Mouse (Mus musculus) urinary bladder, postnatal 36 days (tissue): ENCODE data around the gene Ppp1r14c.
"Not testable (repeated sequence)": the region's sequence is repeated elsewhere in the genome, so short reads cannot be mapped to it uniquely, and the experiment has no call there.

Experiments
- DNase-seq, 2 experiments: peaks; one replicate each; pipeline ENCODE4 v3.0.0; 2022; ENCODE audit warnings: low spot score in 2 of 2, mixed read lengths in 1 of 2

Gene Ppp1r14c

DNA sequence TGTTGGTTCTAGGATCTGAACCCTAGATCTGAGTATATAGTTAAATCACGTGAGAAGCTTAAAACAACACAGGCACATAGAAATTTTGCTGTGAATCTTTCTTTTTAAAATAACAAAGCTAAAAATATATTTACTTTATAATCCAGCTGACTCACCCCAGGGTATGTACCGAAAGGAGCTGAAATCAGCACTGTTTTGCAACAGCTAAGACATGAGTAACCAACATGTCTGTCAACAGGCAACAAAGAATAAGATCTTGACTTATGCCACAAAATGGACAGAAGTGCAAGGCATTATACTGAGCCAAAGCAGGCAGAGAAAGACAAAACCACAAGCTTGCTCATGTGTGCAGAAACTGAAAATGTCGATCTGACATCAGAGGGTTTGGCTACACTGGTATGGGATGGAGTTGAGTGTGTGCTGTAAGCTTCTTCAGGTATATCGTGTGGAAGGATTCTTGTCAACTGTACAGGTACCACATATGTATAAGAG lies 100.3 kb downstream of the Ppp1r14c start:
- DNase-seq: no peak

DNA sequence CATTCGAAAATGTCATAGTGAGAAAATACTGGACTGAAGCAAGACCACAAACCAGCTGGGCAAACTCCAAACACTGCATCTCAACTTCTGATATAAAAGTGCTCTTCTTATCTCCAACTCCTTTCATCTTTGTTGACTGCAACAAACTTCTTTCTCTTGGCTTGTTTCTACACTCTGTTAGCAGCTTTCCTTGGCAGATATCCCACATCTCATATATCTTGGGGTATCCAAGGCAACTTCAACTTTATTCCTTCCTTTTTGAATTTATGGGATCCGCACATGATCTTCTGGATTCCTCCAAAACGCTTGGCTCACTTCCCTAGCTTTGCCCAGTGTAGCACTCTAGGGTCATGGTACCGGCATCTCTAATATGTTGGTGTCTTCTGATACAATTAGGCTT lies 102.7 kb downstream of the Ppp1r14c start:
- DNase-seq: no peak

DNA sequence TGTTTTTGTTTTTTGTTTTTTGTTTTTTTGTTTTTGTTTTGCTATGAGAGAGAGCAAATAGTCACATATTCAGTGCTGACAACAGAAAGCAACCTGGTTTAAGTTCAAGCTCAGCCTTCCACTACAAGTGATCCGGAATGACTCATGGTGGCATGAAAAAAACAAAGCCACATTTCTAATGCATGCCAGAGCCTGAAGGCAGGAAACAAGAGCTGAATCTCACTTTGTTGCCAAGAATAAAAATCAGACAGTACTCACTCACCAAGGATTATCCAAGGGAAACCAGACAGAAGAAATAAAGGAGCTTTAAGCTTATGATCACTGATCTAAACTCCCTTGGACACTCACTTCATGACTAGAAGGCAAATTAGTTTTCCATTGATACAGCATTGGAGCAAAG lies 110.8 kb downstream of the Ppp1r14c start:
- DNase-seq: no peak

DNA sequence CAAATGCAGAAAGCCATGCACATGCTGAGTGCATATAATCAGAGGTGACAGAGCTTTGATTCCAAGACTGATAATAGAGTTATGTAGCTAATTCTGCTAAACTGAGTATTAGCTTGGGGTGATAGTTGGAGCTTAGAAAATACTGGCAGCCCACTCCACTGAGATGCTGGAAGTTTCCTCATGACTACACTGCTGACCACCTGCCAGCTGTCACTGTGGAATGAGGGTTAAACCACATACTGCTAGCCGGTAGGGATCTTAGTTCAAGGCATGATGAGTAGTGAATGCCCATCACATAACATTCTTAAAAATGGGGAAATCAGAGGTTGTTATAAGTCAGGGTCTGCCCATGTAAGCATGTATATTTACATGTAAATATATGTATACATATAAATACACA lies 113.9 kb downstream of the Ppp1r14c start:
- no peak for DNase-seq

DNA sequence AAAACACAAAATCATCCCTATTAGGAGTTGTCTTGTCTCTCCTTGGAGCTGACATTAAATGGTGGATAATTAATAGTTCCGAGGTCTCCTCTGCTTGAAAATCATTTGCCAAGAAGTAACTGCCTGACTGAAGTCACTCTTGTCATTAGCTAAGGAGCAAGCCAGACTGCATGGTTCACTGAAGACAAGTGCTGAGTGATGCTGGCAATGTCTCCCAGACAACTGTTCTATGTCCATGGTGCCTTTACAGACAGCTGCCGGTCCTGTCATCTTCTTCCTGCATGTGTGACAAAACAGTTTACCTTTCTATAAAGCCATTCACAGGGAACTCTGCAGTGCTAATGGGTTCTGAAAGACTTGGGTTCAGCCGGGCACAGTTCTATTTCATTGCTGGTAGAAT lies 124.2 kb downstream of the Ppp1r14c start:
- no peak for DNase-seq

DNA sequence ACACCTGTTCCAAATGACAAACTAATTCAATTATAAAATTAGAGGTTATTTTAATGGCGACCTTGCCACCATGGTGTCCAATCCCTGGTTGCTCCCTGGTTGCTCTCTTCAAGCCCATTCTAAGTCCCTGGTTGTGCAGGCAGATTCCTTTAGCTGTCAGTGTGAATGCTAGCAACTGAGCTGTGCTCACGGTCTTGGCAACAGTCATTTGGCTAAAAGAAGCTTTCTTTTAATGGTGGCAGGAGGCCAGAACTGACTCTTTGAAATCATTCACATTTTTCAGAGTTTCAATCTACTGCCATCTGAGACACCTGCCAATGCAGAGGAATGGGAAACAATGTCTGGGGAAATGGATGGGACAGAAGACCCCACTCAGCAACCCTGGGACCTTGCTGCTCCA lies 130.9 kb downstream of the Ppp1r14c start:
- DNase-seq: no peak

DNA sequence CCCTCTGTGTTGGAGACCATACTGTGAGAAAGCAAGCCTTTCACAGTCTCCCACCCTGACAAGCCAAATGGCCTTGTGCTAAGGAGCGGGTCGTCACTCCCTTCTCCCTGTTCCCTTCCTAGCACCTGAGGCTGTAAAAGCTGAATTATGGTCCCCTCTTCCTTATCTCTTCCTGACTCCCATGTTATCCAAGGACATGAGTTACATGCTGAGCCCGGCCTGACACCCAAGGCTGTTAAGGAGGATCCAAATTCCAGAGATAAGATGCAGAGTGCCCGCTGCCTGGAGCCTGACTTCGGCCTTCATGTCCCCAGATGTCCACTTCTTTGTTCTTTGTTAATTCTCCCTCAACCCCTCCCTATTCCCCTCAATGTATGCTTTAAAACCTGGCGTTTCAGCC lies 135.0 kb downstream of the Ppp1r14c start:
- DNase-seq: not testable (repeated sequence)

DNA sequence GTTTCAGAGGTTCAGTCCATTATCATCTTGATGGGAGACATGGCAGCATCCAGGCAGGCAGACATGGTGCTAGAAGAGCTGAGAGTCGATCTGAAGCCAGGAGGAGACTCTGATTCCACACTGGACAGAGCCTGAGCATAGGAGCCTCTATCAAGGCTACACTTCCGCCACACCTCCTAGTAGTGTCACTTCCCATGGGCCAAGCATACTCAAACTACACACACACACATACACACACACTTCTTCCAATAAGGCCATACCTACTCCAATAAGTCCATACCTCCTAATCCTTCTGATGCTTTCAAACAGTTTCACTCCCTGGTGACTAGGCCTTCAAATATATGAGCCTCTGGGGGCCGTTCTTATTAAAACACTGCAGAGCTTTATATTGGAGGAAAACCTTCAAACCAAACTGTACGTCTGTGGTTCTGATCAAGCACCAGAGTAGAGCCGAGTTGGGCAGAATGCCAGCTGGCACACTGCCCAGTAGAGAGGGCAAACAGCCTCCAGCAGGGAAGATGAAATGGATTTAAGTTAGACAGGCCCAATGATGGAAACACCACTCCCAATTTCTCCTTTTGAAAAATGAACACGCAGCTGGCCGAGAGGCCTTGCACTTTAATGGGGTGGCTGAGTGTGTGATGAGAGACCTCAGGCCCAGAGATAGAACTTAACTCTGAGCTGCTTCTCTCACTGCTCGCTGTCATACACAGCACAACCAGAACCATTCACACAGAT lies 141.8 kb downstream of the Ppp1r14c start:
- DNase-seq: peak; percentile 24 to 57

DNA sequence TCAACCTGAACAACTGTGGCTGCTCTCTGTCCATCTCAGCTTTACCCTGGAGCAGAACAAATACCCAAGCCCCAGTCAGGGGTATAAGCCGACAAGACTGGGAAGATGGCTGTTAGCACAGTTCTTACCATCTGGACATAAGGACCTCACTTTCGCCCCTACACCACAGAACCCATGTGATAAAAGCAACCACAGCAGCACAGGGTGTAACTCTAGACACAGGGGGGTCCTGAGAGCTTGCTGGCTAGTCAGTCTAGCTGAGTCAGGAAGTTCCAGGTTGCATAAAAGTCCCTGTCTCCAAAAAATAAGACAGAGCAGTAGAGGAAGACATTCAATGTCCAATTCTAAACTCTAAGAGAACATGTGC lies 142.3 kb downstream of the Ppp1r14c start:
- DNase-seq: no peak

DNA sequence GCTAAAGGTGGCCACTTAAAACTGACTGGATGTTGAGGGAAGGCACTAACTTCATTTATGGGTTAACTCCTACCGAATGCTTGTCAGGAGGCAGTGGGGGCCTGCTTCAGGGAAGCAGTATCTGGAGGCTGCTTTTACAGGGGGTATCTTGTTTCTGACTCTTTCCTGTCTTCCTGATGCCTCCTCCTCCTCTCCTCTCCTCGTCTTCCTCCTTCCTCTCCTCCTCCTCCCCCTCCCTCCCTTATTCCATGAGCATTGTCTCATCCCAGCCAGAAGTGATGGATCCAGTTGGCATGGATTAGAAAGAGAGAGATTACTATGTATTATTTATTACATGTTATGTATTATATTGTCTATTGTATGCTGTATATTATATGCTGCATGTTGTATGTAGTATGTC lies 142.9 kb downstream of the Ppp1r14c start:
- no peak for DNase-seq

DNA sequence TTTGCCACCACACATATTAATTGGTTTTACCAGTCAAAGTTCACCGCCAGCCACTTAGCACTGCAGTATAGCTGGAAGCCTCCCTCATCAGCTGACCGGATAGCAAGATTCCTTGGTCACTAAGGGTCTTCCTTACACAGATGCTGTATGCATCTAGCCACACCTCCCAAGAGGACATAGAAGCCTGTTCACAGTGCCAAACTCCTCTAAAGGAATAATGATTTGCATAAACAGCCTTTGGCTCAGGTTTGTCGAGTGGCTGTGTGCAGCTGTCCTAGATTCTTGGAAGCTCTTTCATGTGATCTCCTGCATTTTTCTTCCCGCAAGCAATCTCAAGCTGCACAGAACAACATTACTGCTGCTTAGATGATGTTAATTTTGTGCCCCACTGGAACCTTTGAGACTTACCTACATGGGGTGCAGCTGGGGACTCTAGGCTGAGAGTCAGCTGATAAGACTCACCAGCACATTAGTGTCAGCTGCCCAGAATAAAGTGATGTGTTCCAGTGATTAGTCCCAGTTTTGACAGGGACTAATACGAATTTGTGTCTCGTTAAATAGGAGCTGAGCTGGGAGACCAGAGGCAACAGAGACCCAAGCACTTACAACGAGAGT lies 143.9 kb downstream of the Ppp1r14c start:
- DNase-seq: no peak

DNA sequence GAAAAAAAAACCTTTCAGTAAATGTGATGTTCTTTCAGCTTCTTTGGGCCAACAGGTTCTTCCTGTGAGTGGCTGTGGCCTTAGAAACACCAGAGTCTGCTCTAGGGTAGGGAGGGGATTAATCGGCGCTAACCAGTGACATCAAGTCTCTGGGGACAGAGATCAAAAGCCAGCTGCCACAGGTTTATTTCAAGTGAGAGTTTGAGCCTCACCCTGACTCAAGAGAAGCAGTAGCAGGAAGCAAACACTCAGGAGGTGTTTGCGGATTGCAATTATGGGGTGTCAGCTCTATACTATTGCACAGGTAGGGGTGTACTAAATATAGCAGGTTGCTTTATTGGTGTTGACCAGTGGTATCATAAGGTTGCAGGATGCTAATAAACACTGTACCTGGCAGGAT lies 144.6 kb downstream of the Ppp1r14c start:
- no peak for DNase-seq

DNA sequence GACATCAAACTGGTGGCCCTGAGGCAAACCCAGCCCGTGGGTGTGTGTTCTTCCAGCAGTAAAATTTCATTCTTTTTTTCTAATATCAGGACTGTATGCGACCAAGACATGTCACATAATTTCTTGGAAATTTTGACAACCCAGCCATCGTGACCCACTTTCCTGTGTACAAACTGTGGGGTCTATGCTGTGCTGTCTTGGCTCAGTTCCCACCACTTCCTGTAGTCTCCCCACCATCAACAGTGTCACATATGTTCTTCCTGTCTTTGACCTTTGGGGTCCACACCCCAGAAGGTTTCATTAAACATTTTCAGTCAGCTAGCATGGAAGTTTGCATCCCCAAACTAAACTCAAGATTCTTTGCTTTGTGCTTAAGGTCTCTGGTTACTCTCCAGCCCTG lies 145.5 kb downstream of the Ppp1r14c start:
- DNase-seq: no peak

DNA sequence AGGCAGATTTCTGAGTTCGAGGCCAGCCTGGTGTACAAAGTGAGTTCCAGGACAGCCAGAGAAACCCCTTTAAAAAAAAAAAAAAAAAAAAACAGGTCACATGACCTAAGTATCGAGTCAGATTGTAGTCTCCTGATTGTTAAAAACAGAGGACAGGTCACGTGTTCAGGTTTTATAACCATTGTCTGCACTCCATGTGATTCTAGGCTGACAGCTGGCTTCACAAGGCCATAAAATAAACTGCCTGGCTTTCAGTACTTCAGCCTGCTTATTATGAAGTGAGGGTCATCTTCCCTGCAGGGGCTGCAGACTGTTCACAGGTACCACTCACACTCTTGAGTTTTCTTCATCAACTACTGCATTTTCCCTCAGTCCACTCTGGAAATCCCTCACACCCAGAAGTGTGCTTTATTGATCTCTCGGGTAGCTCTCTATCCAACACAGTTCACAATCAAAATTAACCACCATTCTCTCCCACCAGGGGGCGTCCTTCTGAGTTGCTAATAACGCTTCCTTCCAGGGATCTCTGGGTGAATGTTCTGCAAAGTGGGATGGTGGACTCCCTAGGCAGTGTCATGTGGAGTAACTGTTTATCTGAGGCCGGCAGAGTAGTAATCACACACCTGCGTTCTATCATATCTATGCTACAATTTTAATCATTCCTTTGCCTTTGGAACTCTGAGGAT lies 146.9 kb downstream of the Ppp1r14c start:
- no peak for DNase-seq

DNA sequence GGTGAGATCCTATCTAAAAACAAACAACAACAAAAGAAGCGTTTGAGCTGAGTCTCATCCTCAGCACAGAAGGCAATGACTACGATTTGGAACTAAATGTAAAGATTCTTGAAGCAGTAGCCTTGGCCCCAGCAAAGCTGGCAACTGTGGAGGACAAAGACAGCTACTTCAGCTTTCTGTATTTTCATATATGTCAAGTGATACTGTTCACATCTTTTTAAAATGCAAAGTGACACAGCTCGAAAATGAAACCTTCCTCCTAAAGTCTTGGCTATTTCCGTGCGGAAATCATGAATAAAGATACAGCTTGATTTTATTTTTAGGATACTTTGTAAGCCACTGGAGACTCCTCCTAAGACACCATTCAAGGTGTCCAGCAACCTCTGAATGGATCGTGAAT lies 148.1 kb downstream of the Ppp1r14c start:
- no peak for DNase-seq
